Mouse (Mus musculus) CH12.LX (cell line): Measurements from ENCODE around the gene Ddx28. TPM values are rescaled to one million over a fixed set of nuclear protein-coding genes. Genes with fewer than 3 reads are reported as not detected.

Experiments
- DNase-seq: peaks from one replicate; pipeline ENCODE4 v3.0.0-alpha.2; 2013; ENCODE audit errors: extremely low read depth
- H3K27ac ChIP-seq: 2 replicates; pipeline ENCODE4 v1.5.1; 2012; ENCODE audit warnings: low read depth, mild to moderate bottlenecking, control low read depth, moderate library complexity; ENCODE audit not compliant: insufficient read depth
- H3K27me3 ChIP-seq: replicated peaks from 2 replicates; pipeline ENCODE3; 2012; ENCODE audit warnings: inconsistent platforms
- H3K36me3 ChIP-seq, 2 experiments: replicated peaks in 1 of 2; 2 replicates each; pipeline versions ENCODE3 to v1.6.1; 2012; ENCODE audit warnings: inconsistent platforms in 1 of 2, low read length in 1 of 2, mild to moderate bottlenecking in 1 of 2, mixed read lengths in 1 of 2, moderate library complexity in 1 of 2; ENCODE audit not compliant: control insufficient read depth in 1 of 2, insufficient read depth in 1 of 2
- H3K4me1 ChIP-seq, 2 experiments: 2 replicates each; pipeline ENCODE4 v1.6.1; 2012; ENCODE audit warnings: inconsistent platforms in 1 of 2, moderate library complexity in 1 of 2; ENCODE audit not compliant: insufficient read depth in 2 of 2, control insufficient read depth in 1 of 2
- H3K4me2 ChIP-seq: 2 replicates; pipeline ENCODE4 v1.6.1; 2012; ENCODE audit warnings: low read depth, mild to moderate bottlenecking, control low read depth; ENCODE audit not compliant: poor library complexity, insufficient read depth, severe bottlenecking
- H3K4me3 ChIP-seq, 3 experiments: fragments of 150-350 bp in 1 of 3; sonication (generic) in 1 of 3; replicated peaks in 1 of 3; 2 replicates each; pipeline versions ENCODE3 to v1.5.1; 2011 to 2012; ENCODE audit warnings: low read depth in 2 of 3, low read length in 2 of 3, mild to moderate bottlenecking in 2 of 3, moderate library complexity in 2 of 3, control low read depth in 1 of 3, improper control_type of control experiment in 1 of 3, inconsistent platforms in 1 of 3, mixed read lengths in 1 of 3; ENCODE audit not compliant: poor library complexity in 1 of 3
- H3K79me2 ChIP-seq: replicated peaks from 2 replicates; pipeline ENCODE4 v1.6.1; 2012; ENCODE audit warnings: mild to moderate bottlenecking, moderate library complexity; ENCODE audit not compliant: control insufficient read depth, poor library complexity, insufficient read depth, severe bottlenecking; ENCODE audit errors: extremely low read depth
- H3K9ac ChIP-seq: 2 replicates; pipeline ENCODE4 v1.6.1; 2012; ENCODE audit warnings: low read depth, mild to moderate bottlenecking, control low read depth, moderate library complexity; ENCODE audit not compliant: insufficient read depth
- H3K9me3 ChIP-seq: replicated peaks from 2 replicates; pipeline ENCODE3; 2012; ENCODE audit warnings: low read length, inconsistent platforms, mixed read lengths
- CHD1 ChIP-seq: IDR thresholded peaks from 2 replicates; pipeline ENCODE4 v1.6.1; 2012; ENCODE audit warnings: low read depth, low read length, improper control_type of control experiment, inconsistent platforms
- CHD2 ChIP-seq: IDR thresholded peaks from 2 replicates; pipeline ENCODE4 v1.6.1; 2011; ENCODE audit warnings: low read length, improper control_type of control experiment
- CTCF ChIP-seq, 2 experiments: IDR thresholded peaks in 1 of 2; conservative IDR thresholded peaks in 1 of 2; 2 replicates each; pipeline ENCODE4 v1.5.1; 2011 to 2012; ENCODE audit warnings: low read depth in 2 of 2, low read length in 2 of 2, improper control_type of control experiment in 1 of 2, inconsistent platforms in 1 of 2, mild to moderate bottlenecking in 1 of 2, moderate library complexity in 1 of 2
- MXI1 ChIP-seq: IDR thresholded peaks from 2 replicates; pipeline ENCODE4 v1.6.1; 2011; ENCODE audit warnings: mild to moderate bottlenecking, low read depth, low read length, improper control_type of control experiment
- RAD21 ChIP-seq: IDR thresholded peaks from 2 replicates; pipeline ENCODE4 v1.6.1; 2011; ENCODE audit warnings: low read depth, mild to moderate bottlenecking, low read length, improper control_type of control experiment, moderate library complexity
- TCF12 ChIP-seq: IDR thresholded peaks from 2 replicates; pipeline ENCODE4 v1.6.1; 2014; ENCODE audit warnings: low read depth, mild to moderate bottlenecking, inconsistent platforms, low read length, improper control_type of control experiment
- ZKSCAN1 ChIP-seq: IDR thresholded peaks from 2 replicates; pipeline ENCODE4 v1.6.1; 2012; ENCODE audit warnings: low read depth, inconsistent platforms, low read length, improper control_type of control experiment, borderline replicate concordance
- dilution Hi-C: fragments of 300-500 bp; cut with MboI; formaldehyde crosslinking; loops from 2 replicates; pipeline ENCODE4 v1.14.3; 2020; ENCODE audit warnings: low sequenced_read_pairs; ENCODE audit not compliant: extremely low pct_unique_long_range_greater_than_20kb, extremely low pct_ligation_motif_present
- in situ Hi-C: fragments of 300-500 bp; cut with MboI; formaldehyde crosslinking; loops from 3 replicates; pipeline ENCODE4 v1.14.3; 2019; ENCODE audit warnings: low sequenced_read_pairs, low pct_ligation_motif_present, low pct_unique_long_range_greater_than_20kb, mixed read lengths
- polyA plus RNA-seq: library from polyadenylated mRNA; unstranded; fragments of >175 nt; gene quantifications from 2 replicates; pipeline ENCODE4 v1.2.1, GENCODE M21; 2012; ENCODE audit warnings: low read depth; ENCODE audit not compliant: insufficient read length
- total RNA-seq, 2 experiments: library from RNA; depleted of rRNA; stranded (reverse); fragments of 300-350 nt in 1 of 2; fragments of >200 nt in 1 of 2; gene quantifications; 2 replicates each; pipeline ENCODE4 v1.2.3; 2012 to 2014

The Ddx28 gene
- total and polyA plus RNA-seq, 3 experiments: 15.5 to 21.8 (median 19.8) TPM

GRCm38 (mm10) chr8:105981146-105981545 lies 30.5 kb downstream of the Ddx28 start:
- Histone ChIP-seq H3K9me3 (peaks cover 3% of the 10 kb centered on the region), H3K4me1 (peaks cover 5 to 11% of the 10 kb centered on the region in 2 experiments; a peak in 3 of 4 replicates), H3K4me2 (no peak overlapping the region), H3K27ac (no peak overlapping the region), H3K9ac (no peak overlapping the region), H3K4me3 (no peak overlapping the region), H3K27me3 (peaks cover 2% of the 10 kb centered on the region), H3K79me2 (no peaks in the 10 kb centered on the region), H3K36me3 (no peaks in the 10 kb centered on the region)
- TF ChIP-seq CTCF (conservative IDR thresholded peaks at IDR 0.05 in 1 of 2, IDR thresholded peaks at IDR 0.05 in 1 of 2; ENCODE audit: low read depth in 2 of 2, low read length in 2 of 2): peak in 1 of 2 experiments; percentile 20; a peak in 2 of 4 replicates
- peak; percentile 2 for TF ChIP-seq RAD21
- TF ChIP-seq CHD1: no peak
- dilution Hi-C loops (no loop called here), in situ Hi-C loops (no loop called here)
- no peak for DNase-seq

- H3K27me3 ChIP-seq: no peaks in the 10 kb centered on the region
- no peak for DNase-seq
- H3K9ac ChIP-seq: no peak within 1 kb of the TSS
- TF ChIP-seq MXI1 (no peak), CHD1 (no peak), CTCF (conservative IDR thresholded peaks at IDR 0.05 in 1 of 2, IDR thresholded peaks at IDR 0.05 in 1 of 2; ENCODE audit: low read depth in 2 of 2, low read length in 2 of 2) (peak in 1 of 2 experiments; percentile 46; a peak in 2 of 4 replicates), ZKSCAN1 (no peak)
- in situ Hi-C loops (no loop called here), dilution Hi-C loops (no loop called here)
- peaks cover 5 to 11% of the 10 kb centered on the region in 2 experiments; a peak in 3 of 4 replicates for H3K4me1 ChIP-seq
- H3K9me3 ChIP-seq: peaks cover 3% of the 10 kb centered on the region
- no peaks in the 10 kb centered on the region for H3K36me3 ChIP-seq
- no peak within 1 kb of the TSS for H3K27ac ChIP-seq
- H3K4me2 ChIP-seq: no peak within 1 kb of the TSS
- no peaks in the 10 kb centered on the region for H3K79me2 ChIP-seq
- H3K4me3 ChIP-seq: no peak within 1 kb of the TSS
These were observed 32.4 kb downstream of the Ddx28 start, which contains the start of gene Dpep3 for GRCm38 (mm10) chr8:105979325-105979724. Gene Dpep3 (minus strand): TSS chr8:105979429.

GRCm38 (mm10) chr8:105975363-105975762 lies 36.3 kb downstream of the Ddx28 start:
- no peak for DNase-seq
- Histone ChIP-seq H3K79me2 (no peaks in the 10 kb centered on the region), H3K36me3 (no peaks in the 10 kb centered on the region), H3K4me1 (no peaks in the 10 kb centered on the region), H3K27ac (no peak overlapping the region), H3K9ac (no peak overlapping the region), H3K27me3 (peaks cover 1% of the 10 kb centered on the region), H3K4me2 (no peak overlapping the region), H3K4me3 (no peak overlapping the region), H3K9me3 (peaks cover 3% of the 10 kb centered on the region)
- in situ Hi-C loops (no loop called here), dilution Hi-C loops (no loop called here)
- TF ChIP-seq CHD2 (no peak), TCF12 (no peak), CTCF (conservative IDR thresholded peaks at IDR 0.05 in 1 of 2, IDR thresholded peaks at IDR 0.05 in 1 of 2; ENCODE audit: low read depth in 2 of 2, low read length in 2 of 2) (peak in 1 of 2 experiments; percentile 22; a peak in 2 of 4 replicates)
